ENCODE assay signal across 9 mouse cellular contexts in genomic region chr1:55489355-55489754, GRCm38 (mm10).
DNase-seq lines count a peak whose midpoint lies in the region; ATAC-seq lines count a peak whose summit lies in the region.
"Had no signal": no experiment of that assay in that cellular context is flagged by ENCODE, and none has a peak within 500 bp of the region (broad histone marks: within the 10 kb centered on the region; RNA-seq: fewer than 3 reads in every experiment).

No protein-coding gene starts in this region.

- no peak overlapping the region for H3K4me3 ChIP-seq in midbrain, embryonic 11.5 days (ENCODE audit: low read depth, low read length)
- no peak overlapping the region for H3K4me3 ChIP-seq in midbrain, embryonic 10.5 days
- H3K4me3 ChIP-seq in liver, embryonic 12.5 days = no peak overlapping the region
- H3K4me3 ChIP-seq: embryonic facial prominence, embryonic 13.5 days had no signal

- H3K36me3 ChIP-seq in midbrain, embryonic 11.5 days (ENCODE audit: control insufficient read depth, insufficient read depth, low read length) = no peaks in the 10 kb centered on the region
- no peaks in the 10 kb centered on the region for H3K36me3 ChIP-seq in midbrain, embryonic 10.5 days
- no peaks in the 10 kb centered on the region for H3K36me3 ChIP-seq in liver, embryonic 12.5 days
- H3K36me3 ChIP-seq: embryonic facial prominence, embryonic 13.5 days had no signal

- H3K4me1 ChIP-seq in midbrain, embryonic 11.5 days (ENCODE audit: control insufficient read depth, insufficient read depth, low read length) = no peaks in the 10 kb centered on the region
- no peaks in the 10 kb centered on the region for H3K4me1 ChIP-seq in midbrain, embryonic 10.5 days
- H3K4me1 ChIP-seq in liver, embryonic 12.5 days = no peaks in the 10 kb centered on the region

- no peak overlapping the region for H3K4me2 ChIP-seq in midbrain, embryonic 11.5 days
- no peak overlapping the region for H3K4me2 ChIP-seq in liver, embryonic 12.5 days
- H3K4me2 ChIP-seq: embryonic facial prominence, embryonic 13.5 days had no signal

- H3K9me3 ChIP-seq in midbrain, embryonic 11.5 days (ENCODE audit: control insufficient read depth, low read length) = no peaks in the 10 kb centered on the region
- no peaks in the 10 kb centered on the region for H3K9me3 ChIP-seq in midbrain, embryonic 10.5 days (replicated peaks)
- H3K9me3 ChIP-seq in liver, embryonic 12.5 days (replicated peaks) = no peaks in the 10 kb centered on the region
- H3K9me3 ChIP-seq: embryonic facial prominence, embryonic 13.5 days had no signal

- ATAC-seq in midbrain, embryonic 11.5 days (ENCODE audit: low FRiP score) = 0 out of 2 replicates have a peak, but pooled peaks have one; percentile 75
- ATAC-seq in liver, embryonic 12.5 days = no peak

- DNase-seq in midbrain, embryonic 11.5 days (ENCODE audit: low spot score, missing footprints) = no peak
- no peak for DNase-seq in midbrain, embryonic 10.5 days (ENCODE audit: low spot score)
- DNase-seq in frontal cortex, postnatal 14 days (ENCODE audit: low spot score in 2 of 2) = peak; percentile 22 to 25
- peak; percentile 50 to 64 for DNase-seq in left cerebral cortex, postnatal 25 days (ENCODE audit: low spot score in 2 of 2)
- DNase-seq in telencephalon, adult 2 months (ENCODE audit: low read depth, low spot score) = peak; percentile 56
- DNase-seq in heart, postnatal 25 days (ENCODE audit: low spot score) = no peak
- DNase-seq in kidney, adult 18-20 months = no peak

- H3K27me3 ChIP-seq in midbrain, embryonic 11.5 days (ENCODE audit: control insufficient read depth, insufficient read depth, low read length) = no peaks in the 10 kb centered on the region
- no peaks in the 10 kb centered on the region for H3K27me3 ChIP-seq in midbrain, embryonic 10.5 days (ENCODE audit: low read depth, poor library complexity, severe bottlenecking)
- no peaks in the 10 kb centered on the region for H3K27me3 ChIP-seq in liver, embryonic 12.5 days (replicated peaks)
- H3K27me3 ChIP-seq: embryonic facial prominence, embryonic 13.5 days had no signal

- intact Hi-C loops in left cerebral cortex, postnatal 25 days (cut with DNase I) = no loop called here
- intact Hi-C loops in heart, postnatal 25 days (cut with DNase I) = no loop called here

- no peak overlapping the region for H3K9ac ChIP-seq in midbrain, embryonic 11.5 days (ENCODE audit: low read length)
- H3K9ac ChIP-seq in liver, embryonic 12.5 days = no peak overlapping the region
- H3K9ac ChIP-seq: embryonic facial prominence, embryonic 13.5 days had no signal

- H3K27ac ChIP-seq in midbrain, embryonic 11.5 days (ENCODE audit: low read depth, low read length) = no peak overlapping the region
- H3K27ac ChIP-seq in midbrain, embryonic 10.5 days (replicated peaks) = no peak overlapping the region
- no peak overlapping the region for H3K27ac ChIP-seq in liver, embryonic 12.5 days
- H3K27ac ChIP-seq: embryonic facial prominence, embryonic 13.5 days had no signal

- WGBS in midbrain, embryonic 11.5 days = 69% methylated on average over 6 of the region's 6 CpGs
- 77% methylated on average over 6 of the region's 6 CpGs for WGBS in midbrain, embryonic 10.5 days
- WGBS in liver, embryonic 12.5 days (ENCODE audit: insufficient replicate concordance) = 45% methylated on average over 6 of the region's 6 CpGs

Comparison
In these comparisons a context has a peak if more than half of its experiments do, and no peak if none do; other contexts are left out.
1. DNase-seq: peak in frontal cortex, postnatal 14 days (2 of 2), left cerebral cortex, postnatal 25 days (2 of 2) and telencephalon, adult 2 months (single experiment); none in midbrain, embryonic 11.5 days (single experiment), midbrain, embryonic 10.5 days (single experiment), heart, postnatal 25 days (single experiment) and kidney, adult 18-20 months (single experiment).